Mouse (Mus musculus): Measurements from ENCODE around the gene Gdnf. TPM values are rescaled to one million over a fixed set of nuclear protein-coding genes. Genes with fewer than 3 reads are reported as not detected.

Gene Gdnf
- total and polyA plus RNA-seq, 3 experiments, result not detected

GRCm38 (mm10) chr15:7823886-7824285 is 13.2 kb downstream of the Gdnf start:
- no peaks in the 10 kb centered on the region for H3K9me3 ChIP-seq (replicated peaks; ENCODE audit: insufficient read depth, low read length)
- H3K4me3 ChIP-seq (ENCODE audit: control insufficient read depth in 1 of 2, insufficient read depth in 1 of 2, low read depth in 2 of 2, low read length in 2 of 2), result no peak overlapping the region
- no peaks in the 10 kb centered on the region for H3K36me3 ChIP-seq (ENCODE audit: control insufficient read depth in 1 of 2, insufficient read depth in 2 of 2, low read length in 2 of 2)
- H3K27ac ChIP-seq (ENCODE audit: control insufficient read depth, low read depth, low read length), result no peak overlapping the region
- H3K9ac ChIP-seq (ENCODE audit: control insufficient read depth, low read depth, low read length, poor library complexity, severe bottlenecking), result no peak overlapping the region
- DNase-seq (ENCODE audit: low read depth, low spot score), result no peak
- TF ChIP-seq EP300 (IDR thresholded peaks at IDR 0.05; ENCODE audit: low read depth in 1 of 2, low read length in 2 of 2), result no peak
- TF ChIP-seq TCF12 (IDR thresholded peaks at IDR 0.05; ENCODE audit: low read depth, low read length), result no peak
- no peak for TF ChIP-seq TAL1 (IDR thresholded peaks at IDR 0.05; ENCODE audit: low read length)
- no peak for TF ChIP-seq RCOR1 (IDR thresholded peaks at IDR 0.05; ENCODE audit: low read depth, low read length)
- TF ChIP-seq SIN3A (IDR thresholded peaks at IDR 0.05; ENCODE audit: low read length), result no peak
- no peak for TF ChIP-seq ZKSCAN1 (IDR thresholded peaks at IDR 0.05; ENCODE audit: low read depth, low read length)
- no peak for TF ChIP-seq RAD21 (IDR thresholded peaks at IDR 0.05; ENCODE audit: low read depth, low read length)
- TF ChIP-seq NRF1 (IDR thresholded peaks at IDR 0.05; ENCODE audit: insufficient read depth, low read depth, low read length, poor library complexity, severe bottlenecking), result no peak
- TF ChIP-seq POLR2A (IDR thresholded peaks at IDR 0.05; ENCODE audit: control insufficient read depth in 1 of 2, insufficient read depth in 1 of 2, low read depth in 1 of 2, low read length in 2 of 2, poor library complexity in 1 of 2), result no peak
- no peak for TF ChIP-seq POLR2AphosphoS2 (IDR thresholded peaks at IDR 0.05; ENCODE audit: low read length)
- TF ChIP-seq ZC3H11A (IDR thresholded peaks at IDR 0.05; ENCODE audit: low read depth, low read length), result no peak
- no peak for TF ChIP-seq CHD2 (IDR thresholded peaks at IDR 0.05; ENCODE audit: low read length)
- no peak for TF ChIP-seq USF1 (IDR thresholded peaks at IDR 0.05; ENCODE audit: low read depth, low read length)
- no peak for TF ChIP-seq KAT2A (conservative IDR thresholded peaks at IDR 0.05; ENCODE audit: low read depth, low read length)
- H3K79me2 ChIP-seq (ENCODE audit: control insufficient read depth, insufficient read depth, low read length, poor library complexity), result no peaks in the 10 kb centered on the region
- no peaks in the 10 kb centered on the region for H3K4me1 ChIP-seq (ENCODE audit: control insufficient read depth in 1 of 2, insufficient read depth in 2 of 2, low read length in 2 of 2)
- H3K27me3 ChIP-seq (ENCODE audit: control insufficient read depth in 1 of 2, insufficient read depth in 2 of 2, low read length in 2 of 2), result no peaks in the 10 kb centered on the region; a peak in 2 of 4 replicates

DNA sequence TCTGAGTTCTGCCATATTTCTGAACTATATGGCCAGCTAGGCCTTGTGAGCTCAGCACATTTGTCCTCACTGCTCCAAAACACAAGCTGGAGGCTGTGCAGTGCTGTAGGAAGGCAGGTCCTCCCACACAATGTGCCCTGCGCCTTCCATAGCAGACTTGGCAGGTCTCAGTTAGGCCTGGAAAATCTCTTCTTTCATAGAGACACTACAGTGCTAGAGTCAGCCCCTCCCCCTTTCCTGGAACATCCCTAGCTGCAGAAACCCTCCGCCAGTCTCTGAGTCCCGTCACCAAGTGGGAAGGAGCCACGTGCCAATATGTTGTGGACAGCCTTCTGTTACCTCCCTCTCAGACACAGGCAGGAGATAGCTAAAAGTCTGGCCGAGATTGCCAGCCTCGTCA is 14.9 kb downstream of the Gdnf start:
- H3K9me3 ChIP-seq (replicated peaks; ENCODE audit: insufficient read depth, low read length), result no peaks in the 10 kb centered on the region
- no peaks in the 10 kb centered on the region for H3K36me3 ChIP-seq (ENCODE audit: control insufficient read depth in 1 of 2, insufficient read depth in 2 of 2, low read length in 2 of 2)
- H3K79me2 ChIP-seq (ENCODE audit: control insufficient read depth, insufficient read depth, low read length, poor library complexity), result no peaks in the 10 kb centered on the region
- TF ChIP-seq E2F4 (IDR thresholded peaks at IDR 0.05; ENCODE audit: borderline replicate concordance, low read depth, low read length), result no peak
- no peak for TF ChIP-seq ELF1 (IDR thresholded peaks at IDR 0.05; ENCODE audit: low read depth, low read length)
- TF ChIP-seq USF1 (IDR thresholded peaks at IDR 0.05; ENCODE audit: low read depth, low read length), result no peak
- TF ChIP-seq TCF12 (IDR thresholded peaks at IDR 0.05; ENCODE audit: low read depth, low read length), result no peak
- no peak for TF ChIP-seq HCFC1 (IDR thresholded peaks at IDR 0.05; ENCODE audit: low read depth, low read length)
- no peak for TF ChIP-seq NRF1 (IDR thresholded peaks at IDR 0.05; ENCODE audit: insufficient read depth, low read depth, low read length, poor library complexity, severe bottlenecking)
- no peak for TF ChIP-seq POLR2AphosphoS2 (IDR thresholded peaks at IDR 0.05; ENCODE audit: low read length)
- TF ChIP-seq EP300 (IDR thresholded peaks at IDR 0.05; ENCODE audit: low read depth in 1 of 2, low read length in 2 of 2), result no peak
- TF ChIP-seq RAD21 (IDR thresholded peaks at IDR 0.05; ENCODE audit: low read depth, low read length), result no peak
- TF ChIP-seq KAT2A (conservative IDR thresholded peaks at IDR 0.05; ENCODE audit: low read depth, low read length), result no peak
- TF ChIP-seq MAZ (IDR thresholded peaks at IDR 0.05; ENCODE audit: low read depth, low read length), result no peak
- no peak for TF ChIP-seq UBTF (IDR thresholded peaks at IDR 0.05; ENCODE audit: borderline replicate concordance, insufficient read depth, low read depth, low read length)
- TF ChIP-seq TAL1 (IDR thresholded peaks at IDR 0.05; ENCODE audit: low read length), result no peak
- TF ChIP-seq POLR2A (IDR thresholded peaks at IDR 0.05; ENCODE audit: control insufficient read depth in 1 of 2, insufficient read depth in 1 of 2, low read depth in 1 of 2, low read length in 2 of 2, poor library complexity in 1 of 2), result no peak
- TF ChIP-seq GATA1 (IDR thresholded peaks at IDR 0.05; ENCODE audit: low read depth, low read length), result no peak
- no peak for TF ChIP-seq POLR2AphosphoS5 (IDR thresholded peaks at IDR 0.05; ENCODE audit: borderline replicate concordance, low read depth, low read length)
- TF ChIP-seq ZC3H11A (IDR thresholded peaks at IDR 0.05; ENCODE audit: low read depth, low read length), result no peak
- no peak for TF ChIP-seq MYB (IDR thresholded peaks at IDR 0.05; ENCODE audit: low read depth, low read length)
- TF ChIP-seq RCOR1 (IDR thresholded peaks at IDR 0.05; ENCODE audit: low read depth, low read length), result no peak
- H3K27me3 ChIP-seq (ENCODE audit: control insufficient read depth in 1 of 2, insufficient read depth in 2 of 2, low read length in 2 of 2), result peaks cover 0 to under 1% of the 10 kb centered on the region in 2 experiments; a peak in 2 of 4 replicates
- H3K4me3 ChIP-seq (ENCODE audit: control insufficient read depth in 1 of 2, insufficient read depth in 1 of 2, low read depth in 2 of 2, low read length in 2 of 2), result no peak overlapping the region
- no peak overlapping the region for H3K27ac ChIP-seq (ENCODE audit: control insufficient read depth, low read depth, low read length)
- no peak overlapping the region for H3K9ac ChIP-seq (ENCODE audit: control insufficient read depth, low read depth, low read length, poor library complexity, severe bottlenecking)
- no peaks in the 10 kb centered on the region for H3K4me1 ChIP-seq (ENCODE audit: control insufficient read depth in 1 of 2, insufficient read depth in 2 of 2, low read length in 2 of 2)
- DNase-seq (ENCODE audit: low read depth, low spot score), result no peak

Measured in MEL (cell line).